Mouse (Mus musculus) cerebellum, adult (tissue): Measurements from ENCODE around the gene Efna3.

Source experiments
- ATAC-seq: cut with Nextera tagmentation; 2 replicates; pipeline ENCODE4 v1.9.2; 2017; ENCODE audit warnings: mild to moderate bottlenecking, moderate library complexity, mixed read lengths; ENCODE audit not compliant: insufficient number of reproducible peaks, low FRiP score, low TSS enrichment

Efna3 gene

DNA sequence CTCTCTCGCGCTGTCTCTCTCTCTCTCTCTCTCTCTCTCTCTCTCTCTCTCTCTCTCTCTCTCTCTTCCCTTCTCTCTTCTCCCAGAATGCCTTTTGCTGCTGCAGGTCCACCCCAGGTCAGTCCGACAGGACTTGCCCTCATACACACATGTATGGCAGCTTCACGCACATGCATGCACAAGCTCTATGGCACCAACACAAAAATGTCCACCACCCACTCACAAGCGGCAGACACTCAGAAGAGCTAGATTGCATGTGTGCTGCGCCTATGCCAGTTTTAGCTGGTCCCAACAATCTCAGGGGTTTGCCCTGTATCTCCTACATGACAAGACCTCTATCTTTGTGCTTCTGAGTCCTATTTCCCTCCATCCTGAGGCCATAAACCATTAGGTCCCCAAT lies 5.5 kb downstream of the Efna3 start:
- no peak for ATAC-seq

GRCm38 (mm10) chr3:89316833-89317232 lies 5.9 kb downstream of the Efna3 start:
- peak; percentile 40; the same call in 1 of the 2 replicates for ATAC-seq

GRCm38 (mm10) chr3:89315930-89316831 lies 6.6 kb downstream of the Efna3 start:
- ATAC-seq, result no peak

- 0 out of 2 replicates have a peak, but pooled peaks have one; percentile 9 for ATAC-seq
These were observed 7.4 kb downstream of the Efna3 start for GRCm38 (mm10) chr3:89315195-89315929.

- ATAC-seq, result no peak
These were observed 8.0 kb downstream of the Efna3 start for GRCm38 (mm10) chr3:89314791-89315190.

- no peak for ATAC-seq
These were observed 8.4 kb downstream of the Efna3 start for GRCm38 (mm10) chr3:89314340-89314739.

DNA sequence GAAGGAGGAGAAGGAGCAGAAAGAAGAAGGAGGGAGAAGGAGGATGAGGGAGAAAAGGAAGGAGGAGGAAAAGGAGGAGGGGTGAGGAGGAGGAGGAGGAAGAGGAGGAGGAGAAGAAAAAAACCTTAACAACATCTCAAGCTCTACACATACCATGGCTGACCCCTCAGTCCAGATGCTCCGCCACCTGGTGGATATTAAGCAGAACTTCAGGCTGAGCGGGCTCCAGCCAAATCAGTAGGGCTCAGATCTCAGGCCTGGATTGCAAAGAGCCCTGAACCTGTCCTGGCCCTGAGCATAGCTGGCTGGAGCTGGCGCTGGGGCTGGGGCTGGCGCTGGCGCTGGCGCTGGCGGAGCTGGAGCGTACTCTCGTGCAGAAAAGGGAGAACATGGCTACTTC lies 14.7 kb downstream of the Efna3 start:
- ATAC-seq, result peak; percentile 75

DNA sequence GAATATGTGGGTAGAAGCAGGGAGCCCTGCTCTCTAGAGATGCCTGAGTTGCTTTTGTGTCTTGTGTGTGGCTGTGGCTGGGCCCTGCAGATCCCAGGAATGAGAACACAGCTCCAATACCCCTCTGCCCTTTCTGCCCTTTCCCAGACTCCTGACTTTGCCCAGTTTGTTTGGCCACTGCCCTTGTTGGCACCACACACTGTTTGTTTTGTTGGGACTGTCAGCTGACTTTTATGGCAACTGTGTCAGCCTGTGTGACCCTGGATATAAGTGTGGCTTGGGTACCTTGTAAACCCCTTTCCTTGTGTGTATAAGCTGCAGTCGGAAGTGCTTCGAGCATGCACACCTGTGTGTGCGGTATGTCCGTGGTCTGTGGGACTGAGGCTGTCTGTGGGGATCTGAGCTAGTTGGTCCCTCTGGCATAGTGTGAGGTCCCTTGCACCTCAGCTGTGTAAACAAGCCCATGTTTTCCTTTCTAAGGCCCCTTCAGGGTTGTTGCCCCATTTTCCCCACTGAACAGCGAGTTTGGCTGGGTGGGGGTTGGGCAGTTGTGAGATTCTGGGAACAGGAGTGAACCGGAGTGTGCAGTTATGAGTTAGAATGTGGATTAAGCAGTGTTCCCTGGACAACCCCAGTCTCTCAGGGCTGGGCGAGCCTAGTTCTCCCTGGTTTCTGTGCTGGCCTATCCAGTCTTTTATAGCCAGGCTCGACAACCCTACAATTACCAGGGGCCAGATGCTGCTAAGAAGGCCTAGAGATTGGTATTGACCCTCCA lies 17.0 kb downstream of the Efna3 start:
- no peak for ATAC-seq

DNA sequence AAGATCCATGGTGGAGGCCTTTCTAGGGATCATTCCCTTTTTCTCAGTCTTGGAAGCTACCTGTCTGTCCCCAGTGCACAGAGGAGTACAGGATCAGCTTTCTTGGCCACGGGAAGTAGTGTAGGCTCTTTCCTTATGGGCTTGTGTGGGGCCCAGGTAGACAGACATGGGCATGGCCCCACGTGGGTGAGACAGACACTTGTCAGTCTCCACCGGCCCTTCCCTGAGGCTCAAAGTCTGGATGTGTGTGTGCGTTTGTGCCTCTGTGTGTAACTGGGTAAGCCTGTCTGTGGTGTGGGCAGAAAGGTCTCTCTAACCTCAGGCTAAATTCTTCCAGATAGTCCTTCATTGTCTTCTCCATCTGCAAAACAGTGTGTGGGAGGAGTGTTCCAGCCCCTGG lies 17.7 kb downstream of the Efna3 start:
- no peak for ATAC-seq

DNA sequence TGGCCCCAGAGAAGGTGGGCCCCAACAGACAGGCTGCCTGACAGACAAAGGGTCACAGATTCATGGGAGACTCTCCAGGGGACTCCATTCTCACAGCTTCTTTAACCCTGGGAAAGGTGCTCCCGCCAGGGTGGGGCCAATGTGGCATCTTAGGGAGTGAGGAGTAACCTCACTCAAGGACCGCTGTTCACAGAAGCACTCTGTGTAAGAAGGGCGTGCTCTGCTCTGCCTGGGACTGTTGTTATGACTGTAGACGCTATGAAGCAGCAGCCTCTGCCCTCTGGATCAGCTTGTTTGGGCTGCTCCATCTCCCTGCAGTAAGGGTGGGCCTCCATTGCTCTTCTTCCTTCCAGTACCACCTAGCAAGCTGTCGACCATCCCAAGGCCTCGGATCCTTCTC lies 18.3 kb downstream of the Efna3 start:
- no peak for ATAC-seq

DNA sequence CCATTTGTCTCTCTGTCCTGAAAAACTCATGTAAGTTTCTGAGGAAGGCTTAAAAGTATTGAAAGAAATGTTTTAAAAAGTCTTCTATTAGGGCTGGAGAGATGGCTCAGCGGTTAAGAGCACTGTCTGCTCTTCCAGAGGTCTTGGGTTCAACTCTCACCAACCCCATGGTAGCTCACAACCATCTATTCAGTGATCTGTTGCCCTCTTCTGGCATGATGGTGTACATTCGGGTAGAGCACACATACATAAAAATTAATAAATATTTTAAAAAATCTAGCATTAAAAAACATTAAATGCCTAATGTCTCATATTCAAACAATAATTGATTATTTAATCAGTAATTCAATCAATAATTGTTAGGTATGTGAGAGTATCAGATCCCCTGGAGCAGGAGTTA lies 22.3 kb downstream of the Efna3 start:
- no peak for ATAC-seq

DNA sequence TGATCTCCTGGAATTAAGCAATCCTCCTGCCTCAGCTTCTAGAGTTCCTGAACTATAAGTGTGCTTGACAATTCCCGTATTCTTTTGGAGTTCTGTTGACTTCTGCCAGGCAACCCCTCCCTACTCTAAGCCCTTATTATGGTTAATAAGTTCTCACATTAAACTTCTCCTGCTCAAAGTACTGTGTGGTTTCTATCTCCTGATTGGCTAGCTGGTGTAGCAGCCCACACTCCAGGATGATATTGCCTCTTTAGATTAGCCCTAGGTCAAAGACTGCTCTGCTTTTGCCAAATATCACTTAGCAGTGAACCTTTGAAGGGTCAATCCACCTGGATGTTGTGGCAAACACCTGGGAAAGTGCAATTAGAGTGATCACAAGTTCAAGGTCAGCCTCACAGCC lies 22.7 kb downstream of the Efna3 start:
- ATAC-seq, result no peak

DNA sequence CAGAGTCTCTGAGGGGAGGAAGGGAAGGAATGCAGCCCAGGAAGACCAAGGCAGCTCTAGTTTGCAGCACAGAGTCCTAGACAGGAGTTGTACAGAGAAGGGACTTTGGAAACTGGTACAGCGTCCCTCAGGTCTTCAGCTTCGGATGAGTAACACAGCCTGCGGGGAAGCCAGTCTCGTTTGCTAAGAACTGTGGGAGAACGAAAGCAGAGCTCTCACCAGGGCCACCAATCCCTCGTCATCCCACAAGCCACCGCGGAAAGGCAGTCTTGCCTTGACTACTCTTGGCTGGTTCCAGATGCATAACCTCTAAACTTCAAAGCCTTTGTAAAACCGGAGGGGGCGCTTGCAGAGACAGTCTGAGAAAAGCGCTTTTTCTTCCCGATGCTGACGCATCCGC lies 23.3 kb downstream of the Efna3 start:
- ATAC-seq, result no peak

- ATAC-seq, result no peak
These were observed 23.9 kb downstream of the Efna3 start for GRCm38 (mm10) chr3:89298908-89299307.

GRCm38 (mm10) chr3:89296761-89297396 lies 25.9 kb downstream of the Efna3 start:
- ATAC-seq, result no peak

DNA sequence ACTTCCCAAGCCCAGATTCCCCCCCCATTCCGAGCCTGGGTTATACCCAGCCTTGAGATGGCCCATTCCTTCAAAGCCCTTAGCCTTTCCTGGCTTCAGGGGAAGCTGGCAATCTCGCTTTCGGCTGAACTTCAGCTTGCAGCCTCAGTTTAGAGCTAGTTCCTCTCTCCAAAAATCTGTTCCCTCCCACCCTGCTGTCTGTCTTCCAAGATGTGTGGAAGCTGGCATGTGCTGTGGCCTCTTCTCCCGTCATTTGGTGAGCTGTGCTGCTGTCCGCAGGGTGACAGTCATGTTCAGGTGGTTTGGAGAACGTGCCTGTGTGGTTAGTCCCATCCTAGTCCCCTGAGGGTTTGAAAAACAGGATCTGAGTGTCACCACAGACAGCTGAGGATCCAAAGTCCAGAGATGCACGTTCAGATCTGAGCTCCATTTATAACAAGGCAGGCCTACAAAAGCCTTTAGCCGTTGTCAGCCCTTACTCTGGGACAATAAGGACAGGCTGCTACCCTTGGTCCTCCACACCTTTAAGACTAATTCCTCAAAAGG lies 27.0 kb downstream of the Efna3 start:
- ATAC-seq, result no peak

DNA sequence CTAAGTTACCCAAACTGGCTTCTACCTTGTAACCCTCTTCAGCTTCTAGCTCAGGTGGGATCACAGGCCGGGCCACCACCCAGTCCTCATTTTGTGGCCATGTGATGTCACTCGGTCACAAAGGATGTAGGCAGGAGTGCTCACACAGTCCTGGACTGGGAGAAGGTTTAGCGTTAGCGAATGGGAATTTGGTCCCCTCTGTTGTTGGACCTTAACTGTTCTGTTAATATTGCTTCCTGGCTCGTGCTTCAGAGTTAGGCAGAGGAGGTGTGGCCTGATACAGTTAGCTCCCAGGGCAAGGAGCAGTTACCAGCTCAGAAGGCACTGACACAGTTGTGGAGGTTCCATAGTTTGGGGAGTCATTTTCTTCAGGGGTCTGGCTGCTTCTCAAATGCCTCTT lies 28.6 kb downstream of the Efna3 start:
- ATAC-seq, result no peak

GRCm38 (mm10) chr3:89293247-89293918 lies 29.4 kb downstream of the Efna3 start:
- no peak for ATAC-seq

DNA sequence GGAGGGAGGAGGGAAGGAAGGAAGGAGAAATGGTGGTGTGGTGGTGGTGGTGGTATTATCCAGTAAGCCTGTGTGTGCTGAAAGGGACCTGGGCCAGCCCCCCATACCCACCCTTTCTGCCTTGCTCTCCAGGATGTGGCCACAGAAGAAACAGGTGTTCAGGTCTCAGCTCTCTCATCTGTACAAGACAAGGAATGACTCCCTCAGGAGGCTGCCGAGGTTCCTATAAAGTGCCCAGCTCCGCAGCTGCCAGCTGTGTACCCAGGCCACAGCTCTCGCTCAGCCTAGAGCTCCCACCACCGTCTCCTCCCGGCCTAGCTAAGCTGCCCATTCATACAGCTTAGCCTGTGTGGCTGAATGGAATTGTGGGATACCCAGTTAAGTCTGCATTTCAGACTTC lies 30.5 kb downstream of the Efna3 start:
- ATAC-seq, result no peak

DNA sequence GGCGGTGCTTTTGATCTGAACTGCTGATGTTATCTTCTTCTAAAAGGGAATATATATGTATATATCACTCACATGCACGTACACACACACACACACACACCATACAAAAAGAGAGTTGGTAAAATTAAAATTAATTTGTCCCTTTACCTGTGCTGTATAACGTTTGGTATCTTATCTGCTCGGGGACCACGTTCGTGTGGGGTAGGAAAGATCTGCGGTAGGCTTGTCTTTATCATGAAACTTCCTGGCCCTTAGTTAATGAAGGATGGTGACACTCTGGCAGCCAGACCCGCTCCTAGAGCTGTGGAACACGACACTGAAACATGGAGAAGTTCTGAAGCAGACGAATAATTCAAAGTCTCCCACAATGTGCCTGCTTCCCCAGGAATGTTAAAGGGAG lies 30.9 kb downstream of the Efna3 start:
- no peak for ATAC-seq
